Mouse (Mus musculus) midbrain, embryonic 16.5 days (tissue): ENCODE measurements at regions not wholly inside any gene's neighbourhood (a gene's known extent, or its start where the extent isn't known, plus 50 kb on each side); places are given as distances from the start of the nearest gene placed in this dataset.
A peak's percentile ranks its signal among the peaks of the same experiment; 100 is the strongest.

Experiments
- ATAC-seq: fragments of 200-750 bp; cut with Nextera tagmentation; 2 replicates; pipeline ENCODE4 v1.8.0; 2017; ENCODE audit warnings: moderate TSS enrichment
- H3K27ac ChIP-seq: fragments of 300-500 bp; sonication (generic); 2 replicates; pipeline ENCODE4 v1.5.1; 2014; ENCODE audit warnings: mild to moderate bottlenecking, low read length, mixed read lengths
- H3K27me3 ChIP-seq: fragments of 300-500 bp; sonication (generic); 2 replicates; pipeline ENCODE4 v1.6.1; 2014; ENCODE audit warnings: low read depth, low read length, mixed read lengths; ENCODE audit not compliant: control insufficient read depth, insufficient read depth
- H3K36me3 ChIP-seq: fragments of 300-500 bp; sonication (generic); 2 replicates; pipeline ENCODE4 v1.6.1; 2014; ENCODE audit warnings: mild to moderate bottlenecking, low read length, moderate library complexity, mixed read lengths; ENCODE audit not compliant: control insufficient read depth, insufficient read depth
- H3K4me1 ChIP-seq: fragments of 300-500 bp; sonication (generic); 2 replicates; pipeline ENCODE4 v1.6.1; 2014; ENCODE audit warnings: mild to moderate bottlenecking, low read length, mixed read lengths; ENCODE audit not compliant: control insufficient read depth, insufficient read depth
- H3K4me2 ChIP-seq: fragments of 300-500 bp; sonication (generic); 2 replicates; pipeline ENCODE4 v1.6.1; 2014; ENCODE audit warnings: mild to moderate bottlenecking, low read length, mixed read lengths
- H3K4me3 ChIP-seq: fragments of 300-500 bp; sonication (generic); 2 replicates; pipeline ENCODE4 v1.5.1; 2014; ENCODE audit warnings: low read depth, mild to moderate bottlenecking, low read length, moderate library complexity, mixed read lengths
- H3K9ac ChIP-seq: fragments of 300-500 bp; sonication (generic); 2 replicates; pipeline ENCODE4 v1.6.1; 2014; ENCODE audit warnings: low read depth, low read length, mixed read lengths
- H3K9me3 ChIP-seq: fragments of 300-500 bp; sonication (generic); replicated peaks from 2 replicates; pipeline ENCODE4 v1.6.1; 2014; ENCODE audit warnings: mild to moderate bottlenecking, low read length, mixed read lengths; ENCODE audit not compliant: control insufficient read depth, poor library complexity, severe bottlenecking
- WGBS: fragments of 180-500 bp; shearing (Covaris S2); extraction: QIAGEN DNeasy Blood & Tissue Kit; methylation state at CpG from one replicate; pipeline ENCODE4 v1.1.7; 2014; 5-methylcytosine and 5-hydroxymethylcytosine counted together

- no peak for ATAC-seq
- Histone ChIP-seq H3K4me3 (no peak overlapping the region), H3K27me3 (no peaks in the 10 kb centered on the region), H3K4me1 (no peaks in the 10 kb centered on the region), H3K9me3 (no peaks in the 10 kb centered on the region), H3K36me3 (no peaks in the 10 kb centered on the region), H3K9ac (no peak overlapping the region), H3K27ac (no peak overlapping the region), H3K4me2 (no peak overlapping the region)
- WGBS, result 89% methylated on average over 9 of the region's 9 CpGs
Measured at GRCm38 (mm10) chr8:78090382-78091122, 122.5 kb upstream of the Ttc29 start.

GRCm38 (mm10) chr8:78096383-78096782 lies 116.7 kb upstream of the Ttc29 start:
- 65% methylated on average over 5 of the region's 5 CpGs for WGBS
- no peaks in the 10 kb centered on the region for H3K9me3 ChIP-seq
- H3K4me1 ChIP-seq, result peaks cover 6% of the 10 kb centered on the region; the same call in 1 of the 2 replicates
- no peak overlapping the region for H3K4me3 ChIP-seq
- H3K36me3 ChIP-seq, result no peaks in the 10 kb centered on the region
- no peaks in the 10 kb centered on the region for H3K27me3 ChIP-seq
- H3K4me2 ChIP-seq, result no peak overlapping the region
- no peak overlapping the region for H3K27ac ChIP-seq
- no peak for ATAC-seq
- H3K9ac ChIP-seq, result no peak overlapping the region

GRCm38 (mm10) chr8:78098191-78098745 lies 114.8 kb upstream of the Ttc29 start:
- H3K27ac ChIP-seq, result peak overlapping the region; percentile 22; the same call in 1 of the 2 replicates
- H3K27me3 ChIP-seq, result no peaks in the 10 kb centered on the region
- 13% methylated on average over 6 of the region's 6 CpGs for WGBS
- H3K36me3 ChIP-seq, result no peaks in the 10 kb centered on the region
- no peak overlapping the region for H3K4me2 ChIP-seq
- no peak overlapping the region for H3K4me3 ChIP-seq
- H3K9ac ChIP-seq, result no peak overlapping the region
- H3K9me3 ChIP-seq, result no peaks in the 10 kb centered on the region
- peaks cover 6% of the 10 kb centered on the region; the same call in 1 of the 2 replicates for H3K4me1 ChIP-seq
- ATAC-seq, result peak; percentile 80

GRCm38 (mm10) chr8:78099091-78099490 lies 114.0 kb upstream of the Ttc29 start:
- no peak overlapping the region for H3K27ac ChIP-seq
- no peak for ATAC-seq
- H3K36me3 ChIP-seq, result no peaks in the 10 kb centered on the region
- H3K9me3 ChIP-seq, result no peaks in the 10 kb centered on the region
- H3K27me3 ChIP-seq, result no peaks in the 10 kb centered on the region
- 66% methylated on average over 3 of the region's 3 CpGs for WGBS
- no peak overlapping the region for H3K4me2 ChIP-seq
- H3K9ac ChIP-seq, result no peak overlapping the region
- H3K4me1 ChIP-seq, result peaks cover 6% of the 10 kb centered on the region; the same call in 1 of the 2 replicates
- no peak overlapping the region for H3K4me3 ChIP-seq

GRCm38 (mm10) chr8:78107339-78107738 lies 105.8 kb upstream of the Ttc29 start:
- Histone ChIP-seq H3K4me3 (no peak overlapping the region), H3K9ac (no peak overlapping the region), H3K4me2 (no peak overlapping the region), H3K4me1 (no peaks in the 10 kb centered on the region), H3K36me3 (no peaks in the 10 kb centered on the region), H3K27me3 (no peaks in the 10 kb centered on the region), H3K27ac (no peak overlapping the region), H3K9me3 (no peaks in the 10 kb centered on the region)
- ATAC-seq, result no peak
- WGBS, result 75% methylated on average over 7 of the region's 7 CpGs

- WGBS, result 89% methylated on average over 3 of the region's 3 CpGs
- Histone ChIP-seq H3K4me3 (no peak overlapping the region), H3K27ac (no peak overlapping the region), H3K4me1 (no peaks in the 10 kb centered on the region), H3K36me3 (no peaks in the 10 kb centered on the region), H3K27me3 (no peaks in the 10 kb centered on the region), H3K9me3 (no peaks in the 10 kb centered on the region), H3K9ac (no peak overlapping the region), H3K4me2 (no peak overlapping the region)
- no peak for ATAC-seq
Measured at GRCm38 (mm10) chr8:78110003-78110649, 103.0 kb upstream of the Ttc29 start.

GRCm38 (mm10) chr8:78113105-78113504 lies 100.0 kb upstream of the Ttc29 start:
- WGBS, result 52% methylated on average over 12 of the region's 12 CpGs

GRCm38 (mm10) chr8:78114512-78114911 lies 98.6 kb upstream of the Ttc29 start:
- H3K4me3 ChIP-seq, result no peak overlapping the region
- H3K4me2 ChIP-seq, result no peak overlapping the region
- no peaks in the 10 kb centered on the region for H3K36me3 ChIP-seq
- H3K9me3 ChIP-seq, result no peaks in the 10 kb centered on the region
- H3K27ac ChIP-seq, result no peak overlapping the region
- no peaks in the 10 kb centered on the region for H3K27me3 ChIP-seq
- WGBS, result 24% methylated on average over 4 of the region's 4 CpGs
- peak; percentile 19; the same call in 1 of the 2 replicates for ATAC-seq
- no peak overlapping the region for H3K9ac ChIP-seq
- H3K4me1 ChIP-seq, result peaks cover 4% of the 10 kb centered on the region; the same call in 1 of the 2 replicates

More at GRCm38 (mm10) chr8:78113105-78113504, 100.0 kb upstream of the Ttc29 start:
- H3K27ac ChIP-seq, result no peak overlapping the region
- H3K27me3 ChIP-seq, result no peaks in the 10 kb centered on the region
- no peaks in the 10 kb centered on the region for H3K36me3 ChIP-seq
- no peak overlapping the region for H3K4me3 ChIP-seq
- H3K9ac ChIP-seq, result no peak overlapping the region
- H3K4me1 ChIP-seq, result no peaks in the 10 kb centered on the region
- H3K9me3 ChIP-seq, result no peaks in the 10 kb centered on the region
- no peak overlapping the region for H3K4me2 ChIP-seq
- no peak for ATAC-seq

GRCm38 (mm10) chr8:78117191-78117590 lies 95.9 kb upstream of the Ttc29 start:
- no peaks in the 10 kb centered on the region for H3K9me3 ChIP-seq
- H3K4me1 ChIP-seq, result peaks cover 8% of the 10 kb centered on the region; the same call in 1 of the 2 replicates
- no peak overlapping the region for H3K4me2 ChIP-seq
- no peak overlapping the region for H3K9ac ChIP-seq
- no peaks in the 10 kb centered on the region for H3K36me3 ChIP-seq
- H3K27me3 ChIP-seq, result no peaks in the 10 kb centered on the region
- no peak overlapping the region for H3K27ac ChIP-seq
- no peak for ATAC-seq
- H3K4me3 ChIP-seq, result no peak overlapping the region
